Mouse (Mus musculus) cerebellum, postnatal 36 days (tissue): ENCODE data around the gene Mdc1.
A peak's percentile ranks its signal among the peaks of the same experiment; 100 is the strongest.

Experiments used
- DNase-seq, 2 experiments: peaks; one replicate each; pipeline ENCODE4 v3.0.0; 2021 to 2022; ENCODE audit warnings: mixed read lengths in 2 of 2

The Mdc1 gene

DNA sequence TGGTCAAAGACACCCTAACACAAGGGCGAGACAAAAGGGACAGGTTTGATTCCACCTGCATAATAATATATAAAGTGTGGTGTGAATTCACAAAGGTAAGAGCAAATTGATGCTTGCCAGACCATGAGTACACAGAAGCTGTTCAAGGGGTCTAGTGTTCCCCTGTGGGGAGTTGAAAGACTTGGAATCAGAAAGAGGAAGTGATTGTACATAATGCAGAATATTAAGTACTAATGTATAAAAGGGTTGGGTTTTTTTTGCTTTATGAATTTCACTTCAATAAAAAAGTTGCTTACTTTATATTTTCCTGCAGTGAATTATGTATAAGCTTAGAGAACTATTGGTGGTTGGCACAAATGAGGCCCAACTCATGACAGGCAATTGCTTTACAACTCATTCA is 18.1 kb downstream of the Mdc1 start:
- DNase-seq = no peak

DNA sequence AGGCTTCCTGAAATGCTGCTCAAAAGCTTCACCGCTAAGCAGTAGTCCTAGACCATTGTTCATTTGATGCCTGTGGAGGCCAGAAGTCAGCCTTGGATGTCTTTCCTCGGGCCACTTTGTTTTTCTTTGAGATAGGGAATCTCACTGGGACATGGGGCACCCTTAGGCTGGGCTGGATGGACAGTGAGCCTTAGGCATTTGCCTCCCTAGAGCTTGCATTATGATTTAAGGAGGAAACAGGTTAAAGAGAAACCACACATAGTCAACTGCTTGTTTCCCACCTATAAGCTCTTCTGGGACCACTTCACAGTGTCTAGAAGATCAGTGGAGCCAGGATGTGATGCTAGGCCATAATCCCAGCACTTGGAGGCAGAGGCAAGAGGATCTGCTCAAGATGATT is 18.5 kb downstream of the Mdc1 start:
- no peak for DNase-seq

GRCm38 (mm10) chr17:35860831-35861197 is 19.5 kb downstream of the Mdc1 start:
- no peak for DNase-seq

DNA sequence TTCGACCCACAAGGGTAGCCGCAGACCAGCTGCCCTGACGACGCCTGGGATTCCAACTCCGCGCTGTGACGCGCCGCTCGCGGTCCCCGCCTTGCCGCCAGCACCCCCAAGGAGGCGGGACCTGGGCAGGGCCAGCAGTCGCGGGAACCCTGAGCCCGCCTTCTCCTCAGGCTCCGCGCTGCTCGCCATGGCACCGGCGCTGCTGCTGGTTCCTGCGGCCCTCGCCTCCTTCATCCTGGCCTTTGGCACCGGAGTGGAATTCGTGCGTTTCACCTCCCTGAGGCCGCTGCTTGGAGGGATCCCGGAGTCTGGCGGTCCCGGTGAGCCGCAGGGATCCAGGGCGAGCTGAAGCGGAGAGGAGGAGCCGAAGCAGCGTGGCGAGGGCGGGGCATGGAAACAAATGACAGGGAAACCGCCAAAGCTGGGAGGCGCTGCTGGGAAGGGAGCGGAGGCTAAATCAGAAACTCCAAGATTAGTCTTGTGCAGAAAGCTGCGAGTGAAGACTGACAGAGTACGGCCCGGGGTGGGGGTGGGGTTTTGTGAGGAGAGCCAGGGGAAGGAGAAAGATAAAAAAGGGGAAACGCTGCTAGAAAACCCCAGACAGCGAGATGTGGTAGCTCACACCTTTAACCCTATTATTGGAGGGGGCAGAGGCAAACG is 20.0 kb downstream of the Mdc1 start, which contains the start of gene Nrm:
Nrm (plus strand) TSS at position 121 of the 660 bp plus-strand sequence.
- peak; percentile 87 to 89 for DNase-seq

GRCm38 (mm10) chr17:35864832-35865353 is 23.6 kb downstream of the Mdc1 start:
- no peak for DNase-seq

- no peak for DNase-seq
These were observed 24.4 kb downstream of the Mdc1 start, which contains the start of gene Ppp1r18 for GRCm38 (mm10) chr17:35865481-35866280. Gene Ppp1r18, plus strand, starts transcription at chr17:35865593.

DNA sequence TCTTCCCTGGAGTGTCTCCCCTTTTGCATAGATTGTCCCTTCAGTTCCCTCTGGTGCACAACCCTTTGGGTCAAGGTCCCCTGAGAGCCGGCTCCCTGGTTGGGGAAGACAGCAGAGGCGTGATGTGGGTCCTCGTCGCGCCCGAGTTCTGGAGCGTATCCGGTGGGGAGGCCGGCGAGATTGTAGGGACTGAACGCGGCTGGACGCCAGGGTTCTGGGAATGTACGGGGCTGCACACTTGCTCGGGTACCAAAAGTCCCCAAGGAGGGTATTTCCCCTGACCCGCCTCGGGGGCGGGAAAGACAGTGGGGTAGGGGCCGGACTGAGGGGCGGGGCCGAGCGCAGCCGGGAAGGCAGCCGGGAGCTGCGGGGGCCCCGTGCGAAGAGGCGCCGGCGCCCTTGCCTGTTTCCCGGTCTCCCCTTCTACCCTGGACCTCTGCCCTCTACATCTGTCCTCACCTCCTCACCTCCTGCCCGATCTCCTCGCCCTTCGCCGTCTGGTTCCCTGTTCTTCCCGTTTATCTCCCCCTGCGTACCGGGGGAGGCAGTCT is 25.0 kb downstream of the Mdc1 start:
- peak; percentile 18 to 29 for DNase-seq

DNA sequence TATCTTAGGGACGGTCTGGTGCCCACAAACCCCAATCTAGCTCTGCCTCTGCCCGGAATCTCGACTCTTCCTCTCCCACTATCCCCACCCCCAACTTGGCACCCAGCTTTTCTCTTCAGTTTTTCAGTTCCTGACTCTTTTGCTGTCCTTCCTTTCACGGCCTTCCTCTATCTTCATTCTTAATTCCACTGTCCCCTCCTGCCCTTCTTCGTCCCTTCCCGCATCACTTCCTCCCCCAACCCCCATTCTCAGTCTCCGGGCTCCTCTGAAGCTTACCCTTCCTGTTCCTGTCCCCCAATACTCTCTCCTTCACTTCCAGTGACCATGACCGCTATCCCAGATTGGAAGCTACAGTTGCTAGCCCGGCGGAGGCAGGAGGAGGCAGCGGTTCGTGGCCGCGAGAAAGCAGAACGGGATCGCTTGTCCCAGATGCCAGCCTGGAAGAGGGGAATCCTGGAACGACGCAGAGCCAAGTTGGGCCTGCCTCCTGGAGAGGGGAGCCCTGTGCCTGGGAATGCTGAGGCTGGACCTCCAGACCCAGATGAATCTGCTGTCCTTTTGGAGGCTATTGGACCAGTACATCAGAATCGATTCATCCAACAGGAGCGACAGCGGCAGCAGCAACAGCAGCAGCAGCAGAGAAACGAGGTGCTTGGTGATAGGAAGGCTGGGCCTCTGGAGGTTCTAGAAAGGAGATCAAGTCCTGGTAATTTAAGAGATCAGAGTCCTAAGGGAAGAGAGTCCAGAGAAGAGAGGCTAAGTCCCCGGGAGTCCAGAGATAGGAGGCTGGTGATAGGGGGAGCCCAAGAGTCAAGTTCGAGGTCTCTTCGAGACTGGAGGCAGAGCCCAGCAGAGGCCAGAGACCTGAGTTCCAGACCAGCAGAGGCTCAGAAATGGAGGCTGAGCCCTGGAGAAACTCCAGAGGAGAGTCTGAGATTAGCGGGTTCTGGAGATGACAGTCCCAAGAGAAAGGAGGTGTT is 25.9 kb downstream of the Mdc1 start:
- DNase-seq = no peak

- no peak for DNase-seq
These were observed 27.0 kb downstream of the Mdc1 start for GRCm38 (mm10) chr17:35868165-35868820.

DNA sequence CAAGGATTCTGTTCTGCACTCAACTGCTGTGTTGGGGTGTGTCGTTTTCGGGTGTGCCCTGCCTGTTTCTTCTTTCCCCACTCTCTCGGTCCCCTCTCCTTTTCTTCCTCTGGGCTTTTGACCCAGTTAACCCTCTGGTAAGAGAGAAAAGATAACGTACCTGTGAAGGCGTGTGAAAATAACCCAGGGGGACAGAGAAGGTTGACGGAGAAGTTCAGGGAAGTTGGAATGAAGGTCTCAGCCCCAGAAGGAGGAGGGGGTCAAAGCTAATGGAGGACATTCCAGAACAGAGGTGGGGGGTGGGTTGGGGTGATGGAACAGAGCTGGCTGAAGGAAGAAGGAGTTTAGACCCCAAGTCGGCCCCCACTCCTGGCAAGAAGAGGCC is 27.6 kb downstream of the Mdc1 start:
- DNase-seq = no peak

DNA sequence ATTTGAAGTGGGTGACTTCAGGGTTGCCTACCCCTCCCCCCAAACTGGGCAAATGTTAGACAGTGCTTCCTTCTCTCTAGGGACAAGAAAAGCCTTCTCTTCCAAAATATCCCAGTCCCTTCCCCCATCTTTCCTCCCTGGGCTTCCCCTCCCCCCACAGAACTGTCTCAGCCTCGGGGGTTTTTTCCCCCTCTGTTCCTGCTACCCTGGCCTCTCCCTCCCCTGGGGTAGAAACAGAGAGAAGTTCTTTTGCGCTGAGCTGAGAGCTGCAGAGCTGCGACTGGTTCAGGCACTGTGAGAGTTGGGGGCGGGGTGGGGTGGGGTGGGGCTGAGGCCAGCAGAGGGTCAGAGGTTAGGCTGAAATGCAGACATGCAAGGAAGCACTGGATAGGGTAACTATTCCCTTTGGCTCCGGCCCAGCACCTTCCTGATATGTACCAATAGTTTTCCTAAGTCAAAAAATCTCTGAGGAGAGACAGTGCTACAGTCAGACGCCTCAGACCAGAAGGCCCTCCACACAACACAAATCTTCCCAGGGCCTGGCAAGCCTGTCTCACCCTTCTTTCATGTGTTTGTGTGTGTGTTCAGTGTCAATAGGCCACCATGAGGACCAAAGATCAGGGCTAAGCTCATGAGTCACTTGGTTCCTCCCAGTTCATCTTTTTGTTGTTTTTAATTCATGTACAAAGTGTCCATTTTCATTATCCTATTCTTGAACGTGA is 28.2 kb downstream of the Mdc1 start:
- no peak for DNase-seq

DNA sequence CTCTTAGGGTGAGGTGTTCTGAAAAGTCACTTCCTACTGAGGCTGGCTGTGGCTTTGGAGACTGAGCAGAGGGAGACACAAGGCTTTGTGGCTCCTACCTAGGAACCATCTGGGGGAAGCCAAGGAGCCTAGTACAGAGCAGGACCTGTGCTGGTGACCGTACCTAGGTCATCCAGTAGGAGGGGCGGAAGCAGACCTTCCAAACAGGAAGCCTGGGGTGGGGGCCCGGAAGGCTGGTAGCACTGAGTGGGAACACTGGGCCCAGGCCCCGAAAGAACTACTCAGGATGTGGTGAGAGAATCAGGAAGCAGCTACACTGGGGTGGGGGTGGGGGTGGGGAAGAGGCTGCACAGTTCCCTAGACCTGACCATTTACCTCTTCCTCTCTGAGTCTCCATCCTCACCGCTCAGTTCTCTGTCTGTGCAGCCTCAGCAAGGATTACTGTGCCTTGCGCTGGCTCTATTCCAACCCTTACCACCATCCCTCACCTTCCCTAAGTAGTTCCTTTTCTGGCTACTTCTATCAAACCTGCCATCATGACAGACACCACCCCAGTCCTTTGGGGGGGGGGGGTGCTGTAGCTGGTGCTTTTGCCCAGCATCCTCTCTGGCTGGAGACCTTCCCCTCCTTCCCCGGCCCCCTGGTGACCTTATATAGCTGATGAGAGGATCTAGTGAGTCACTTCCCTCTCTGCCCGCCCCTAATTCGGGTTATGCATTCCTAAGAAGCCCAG is 29.0 kb downstream of the Mdc1 start:
- DNase-seq = no peak

DNA sequence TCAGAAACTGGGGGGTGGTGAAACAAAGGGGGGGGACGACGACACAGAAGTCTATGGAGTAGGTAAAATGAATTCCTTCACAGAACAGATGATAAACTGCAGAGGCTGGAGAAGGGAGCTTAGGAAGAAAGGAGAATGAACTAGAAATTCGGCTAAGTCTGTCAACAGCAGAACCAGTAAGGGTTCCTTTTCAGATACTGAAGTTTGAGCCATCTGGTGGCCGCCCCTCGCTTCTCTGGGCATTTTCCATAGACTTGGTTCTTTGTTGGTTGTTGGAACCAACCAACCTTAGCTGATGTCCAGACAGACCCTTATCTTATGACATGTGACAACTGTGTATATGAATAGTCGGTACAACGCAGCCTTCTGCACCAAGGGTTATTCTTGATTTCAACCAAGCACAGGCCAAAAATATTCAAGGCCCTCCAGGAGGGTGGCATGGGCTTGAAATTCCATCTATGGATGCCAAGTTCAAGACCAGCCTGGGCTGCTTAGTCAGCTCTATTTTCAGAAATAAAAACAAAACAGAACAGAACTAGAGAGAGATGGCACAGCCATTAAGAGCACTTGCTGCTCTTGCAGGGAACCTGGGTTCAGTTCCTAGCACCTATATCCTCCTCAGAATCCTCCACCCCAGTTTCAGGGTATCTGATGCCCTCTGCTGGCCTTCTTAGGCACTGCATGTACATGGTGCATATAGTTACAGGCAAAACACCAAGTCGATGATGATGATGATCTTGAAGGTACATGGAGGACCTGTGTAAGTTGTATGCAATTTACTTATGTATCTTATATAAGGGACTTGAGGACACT is 29.8 kb downstream of the Mdc1 start:
- DNase-seq = no peak

DNA sequence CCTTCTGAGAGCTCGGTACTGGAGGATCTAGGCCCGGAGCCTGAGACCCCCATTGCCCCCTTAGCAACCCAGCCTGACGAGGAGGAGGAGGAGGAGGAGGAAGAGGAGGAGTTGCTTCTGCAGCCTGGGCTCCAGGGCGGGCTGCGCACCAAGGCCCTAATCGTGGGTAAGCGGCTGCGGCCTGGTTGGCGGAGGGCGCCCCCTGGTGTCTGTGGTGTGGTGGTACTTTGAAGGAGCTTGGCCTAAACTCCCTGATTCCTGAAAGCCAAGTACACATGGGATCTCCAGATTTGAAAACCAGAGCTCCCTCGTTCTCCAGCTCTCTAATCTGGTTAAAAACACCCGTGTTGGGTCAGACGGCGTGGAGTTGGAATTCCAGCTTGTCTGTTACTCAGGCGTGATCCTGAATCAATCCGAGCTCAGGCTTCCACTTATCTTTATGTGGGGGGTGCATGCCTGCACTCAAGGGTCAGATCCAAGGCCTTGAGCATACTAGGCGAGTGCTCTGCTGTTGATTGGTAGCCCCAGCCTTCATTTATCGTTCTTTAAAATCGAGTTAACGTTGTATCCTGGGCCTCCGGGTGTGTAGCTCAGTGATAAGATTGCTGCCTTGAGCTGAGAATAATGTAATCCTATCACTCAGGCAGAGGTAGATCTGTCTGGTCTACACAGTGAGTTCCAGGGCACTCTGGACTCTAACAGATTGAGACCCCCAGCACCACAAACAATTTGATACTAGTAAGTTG is 32.6 kb downstream of the Mdc1 start:
- peak; percentile 93 for DNase-seq

- peak; percentile 23 to 30 for DNase-seq
These were observed 33.4 kb downstream of the Mdc1 start for GRCm38 (mm10) chr17:35874721-35875120.

DNA sequence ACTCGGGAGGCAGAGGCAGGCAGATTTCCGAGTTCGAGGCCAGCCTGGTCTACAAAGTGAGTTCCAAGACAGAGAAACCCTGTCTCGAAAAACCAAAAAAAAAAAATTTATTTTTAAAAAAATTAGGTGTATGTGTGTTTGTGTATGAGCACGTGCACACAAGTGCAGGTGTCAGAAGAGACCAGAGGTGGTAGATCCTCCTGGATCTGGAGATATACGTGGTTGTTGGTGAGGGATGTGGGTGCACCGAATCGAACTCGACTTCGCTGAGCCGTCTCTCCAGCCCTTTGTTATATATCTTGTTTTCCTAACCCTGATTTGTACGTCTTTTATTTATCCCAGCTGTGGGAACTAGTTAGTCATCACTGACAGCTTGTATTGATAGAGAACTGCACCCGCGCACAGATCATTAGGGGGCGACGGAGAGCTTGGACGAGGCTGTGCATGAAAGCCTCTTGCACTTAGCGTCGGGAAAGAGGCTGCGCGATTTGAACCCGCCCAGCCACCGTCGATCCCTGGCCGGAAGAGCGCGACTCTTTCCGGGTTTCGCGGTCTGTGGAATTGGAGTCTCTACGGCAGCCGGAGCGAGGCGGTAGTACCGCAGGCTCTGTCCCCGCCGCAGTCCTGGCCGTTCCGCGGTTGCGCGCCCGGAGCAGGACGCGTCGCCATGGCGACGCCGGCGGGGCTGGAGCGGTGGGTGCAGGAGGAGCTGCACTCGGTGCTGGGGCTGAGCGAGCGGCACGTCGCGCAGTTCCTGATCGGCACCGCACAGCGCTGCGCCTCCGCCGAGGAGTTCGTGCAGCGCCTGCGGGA is 38.1 kb downstream of the Mdc1 start, which contains the start of gene Dhx16:
Dhx16 (plus strand) TSS at position 575 of the 813 bp plus-strand sequence.
- DNase-seq = peak; percentile 97 to 98

- DNase-seq = no peak
These were observed 41.6 kb downstream of the Mdc1 start for GRCm38 (mm10) chr17:35882924-35883323.

GRCm38 (mm10) chr17:35883777-35884176 is 42.5 kb downstream of the Mdc1 start:
- no peak for DNase-seq
